8 mouse cellular contexts compared by ENCODE assay signal in genomic region chr5:66747761-66748430, GRCm38 (mm10). TPM values are rescaled to one million over a fixed set of nuclear protein-coding genes. Genes with fewer than 3 reads are reported as not detected.
DNase-seq lines count a peak whose midpoint lies in the region; ATAC-seq and TF ChIP-seq lines count a peak whose summit lies in the region.

No protein-coding gene starts in this region.

- no peak overlapping the region for H3K9ac ChIP-seq in lung, embryonic 14.5 days
- H3K9ac ChIP-seq in neural tube, embryonic 15.5 days (replicated peaks): peak overlapping the region; percentile 37; the same call in 1 of the 2 replicates
- H3K9ac ChIP-seq in intestine, postnatal 0 days (ENCODE audit: low read depth, low read length): no peak overlapping the region

- peaks cover 7% of the 10 kb centered on the region; the same call in 1 of the 2 replicates for H3K4me1 ChIP-seq in lung, embryonic 14.5 days (ENCODE audit: insufficient read depth)
- peaks cover 45% of the 10 kb centered on the region for H3K4me1 ChIP-seq in neural tube, embryonic 15.5 days
- no peaks in the 10 kb centered on the region for H3K4me1 ChIP-seq in intestine, postnatal 0 days (replicated peaks; ENCODE audit: control insufficient read depth, insufficient read depth, low read length)

- 22% methylated on average over 10 of the region's 10 CpGs for WGBS in lung, embryonic 14.5 days
- 7% methylated on average over 10 of the region's 10 CpGs for WGBS in neural tube, embryonic 15.5 days
- WGBS in intestine, postnatal 0 days: 49% methylated on average over 10 of the region's 10 CpGs

- DNase-seq in lung, embryonic 14.5 days: peak; percentile 27
- DNase-seq in lung, postnatal 25 days (ENCODE audit: low spot score): no peak
- peak; percentile 29 to 30 for DNase-seq in heart, adult 9 months (ENCODE audit: low spot score in 2 of 2)
- peak; percentile 28 for DNase-seq in kidney, postnatal 10 days
- DNase-seq in natural killer cell, adult 2 months (ENCODE audit: low spot score in 2 of 2): no peak
- no peak for DNase-seq in left cerebral cortex, adult 9 months (ENCODE audit: low spot score in 2 of 2)

- H3K4me3 ChIP-seq in lung, embryonic 14.5 days (ENCODE audit: low read depth, low read length): peak overlapping the region; percentile 66; the same call in 1 of the 2 replicates
- peak overlapping the region; percentile 74 for H3K4me3 ChIP-seq in neural tube, embryonic 15.5 days (replicated peaks)
- H3K4me3 ChIP-seq in intestine, postnatal 0 days (ENCODE audit: low read depth, low read length): no peak overlapping the region

- no peak for ATAC-seq in lung, embryonic 14.5 days (ENCODE audit: insufficient read depth)
- no peak for ATAC-seq in neural tube, embryonic 15.5 days (ENCODE audit: low FRiP score)
- no peak for ATAC-seq in intestine, postnatal 0 days

- peaks cover 18% of the 10 kb centered on the region for H3K27me3 ChIP-seq in lung, embryonic 14.5 days (ENCODE audit: insufficient read depth, low read length)
- H3K27me3 ChIP-seq in neural tube, embryonic 15.5 days (replicated peaks): no peaks in the 10 kb centered on the region
- peaks cover 14% of the 10 kb centered on the region for H3K27me3 ChIP-seq in intestine, postnatal 0 days (replicated peaks; ENCODE audit: control insufficient read depth, insufficient read depth, low read length)

- no peaks in the 10 kb centered on the region for H3K36me3 ChIP-seq in lung, embryonic 14.5 days (ENCODE audit: insufficient read depth)
- H3K36me3 ChIP-seq in neural tube, embryonic 15.5 days: no peaks in the 10 kb centered on the region
- H3K36me3 ChIP-seq in intestine, postnatal 0 days (ENCODE audit: control insufficient read depth, insufficient read depth): no peaks in the 10 kb centered on the region

- TF ChIP-seq CTCF in lung, embryonic 14.5 days (IDR thresholded peaks at IDR 0.05; ENCODE audit: low read depth): no peak
- no peak for TF ChIP-seq CTCF in intestine, postnatal 0 days (IDR thresholded peaks at IDR 0.05; ENCODE audit: low read depth)

- H3K4me2 ChIP-seq in lung, embryonic 14.5 days: peak overlapping the region; percentile 92
- peak overlapping the region; percentile 71 for H3K4me2 ChIP-seq in neural tube, embryonic 15.5 days
- H3K4me2 ChIP-seq in intestine, postnatal 0 days (replicated peaks; ENCODE audit: low read depth): no peak overlapping the region

- H3K9me3 ChIP-seq in lung, embryonic 14.5 days (ENCODE audit: low read depth, low read length): no peaks in the 10 kb centered on the region
- H3K9me3 ChIP-seq in neural tube, embryonic 15.5 days (replicated peaks): no peaks in the 10 kb centered on the region
- no peaks in the 10 kb centered on the region for H3K9me3 ChIP-seq in intestine, postnatal 0 days (ENCODE audit: control insufficient read depth)

- H3K27ac ChIP-seq in lung, embryonic 14.5 days (ENCODE audit: low read depth): peak overlapping the region; percentile 78; the same call in 1 of the 2 replicates
- peak overlapping the region; percentile 71 for H3K27ac ChIP-seq in neural tube, embryonic 15.5 days (replicated peaks)
- no peak overlapping the region for H3K27ac ChIP-seq in intestine, postnatal 0 days (ENCODE audit: low read depth, low read length)

RNA-seq across cellular contexts. Expression of gene Limch1, which starts 2.3 kb away (rescaled TPM):
- polyA plus RNA-seq in lung, embryonic 14.5 days (2014; fragmentation: Nextera tagmentation; extraction: Ambion mirVana): 67.8 and 70.5 TPM in 2 replicates
- 62.0 and 63.7 TPM in 2 replicates for polyA plus RNA-seq in neural tube, embryonic 15.5 days (2015; fragmentation: Nextera tagmentation; extraction: Ambion mirVana)
- 6.7 and 7.7 TPM in 2 replicates for polyA plus RNA-seq in intestine, postnatal 0 days (2015; fragmentation: Nextera tagmentation; extraction: Ambion mirVana)

Comparison
In these comparisons a context has a peak if more than half of its experiments do, and no peak if none do; other contexts are left out.
1. DNase-seq: peak in lung, embryonic 14.5 days (single experiment), heart, adult 9 months (2 of 2) and kidney, postnatal 10 days (single experiment); none in lung, postnatal 25 days (single experiment), natural killer cell, adult 2 months (0 of 2) and left cerebral cortex, adult 9 months (0 of 2).